In genomic region chr11:119151073-119151607, GRCm38 (mm10) we compare ENCODE assay signal across 20 mouse cellular contexts.
DNase-seq lines count a peak whose midpoint lies in the region; ATAC-seq lines count a peak whose summit lies in the region.
"Had no signal": no experiment of that assay in that cellular context is flagged by ENCODE, and none has a peak within 500 bp of the region (broad histone marks: within the 10 kb centered on the region; RNA-seq: fewer than 3 reads in every experiment).

No protein-coding gene starts in this region.

- H3K4me2 ChIP-seq in forebrain, embryonic 12.5 days, result no peak overlapping the region
- H3K4me2 ChIP-seq in forebrain, embryonic 16.5 days (ENCODE audit: low read length), result no peak overlapping the region
- no peak overlapping the region for H3K4me2 ChIP-seq in midbrain, embryonic 14.5 days (ENCODE audit: low read length)
- H3K4me2 ChIP-seq in hindbrain, embryonic 13.5 days, result no peak overlapping the region
- H3K4me2 ChIP-seq in neural tube, embryonic 12.5 days (replicated peaks), result no peak overlapping the region
- H3K4me2 ChIP-seq: embryonic facial prominence, embryonic 13.5 days; lung, embryonic 14.5 days had no signal

- no peak for DNase-seq in midbrain, embryonic 14.5 days
- DNase-seq in midbrain, embryonic 10.5 days (ENCODE audit: low spot score), result no peak
- no peak for DNase-seq in lung, adult 18-20 months
- DNase-seq in kidney, postnatal 25 days, result no peak
- DNase-seq: adrenal gland, adult 2 months; cerebellum, adult 18-20 months; gastrocnemius, adult 2 months; heart, adult 18-20 months; heart, postnatal 10 days; kidney, adult 18-20 months; kidney, postnatal 4 days; liver; lung, embryonic 14.5 days; thymus, postnatal 14 days had no signal

- no peak overlapping the region for H3K4me3 ChIP-seq in forebrain, embryonic 12.5 days (replicated peaks)
- H3K4me3 ChIP-seq in forebrain, embryonic 16.5 days (replicated peaks; ENCODE audit: low read length), result no peak overlapping the region
- no peak overlapping the region for H3K4me3 ChIP-seq in midbrain, embryonic 14.5 days (replicated peaks; ENCODE audit: low read depth, low read length)
- no peak overlapping the region for H3K4me3 ChIP-seq in midbrain, embryonic 10.5 days
- no peak overlapping the region for H3K4me3 ChIP-seq in hindbrain, embryonic 13.5 days
- H3K4me3 ChIP-seq in neural tube, embryonic 12.5 days, result no peak overlapping the region
- H3K4me3 ChIP-seq: embryonic facial prominence, embryonic 13.5 days; gastrocnemius, adult 2 months had no signal

- peaks cover 88% of the 10 kb centered on the region for H3K36me3 ChIP-seq in forebrain, embryonic 12.5 days (replicated peaks)
- H3K36me3 ChIP-seq in forebrain, embryonic 16.5 days (ENCODE audit: control insufficient read depth, insufficient read depth), result peaks cover 20% of the 10 kb centered on the region
- H3K36me3 ChIP-seq in midbrain, embryonic 14.5 days (ENCODE audit: control insufficient read depth, insufficient read depth, low read length), result peaks cover 74% of the 10 kb centered on the region
- peaks cover 94% of the 10 kb centered on the region for H3K36me3 ChIP-seq in midbrain, embryonic 10.5 days
- H3K36me3 ChIP-seq in hindbrain, embryonic 13.5 days, result peaks cover 87% of the 10 kb centered on the region
- H3K36me3 ChIP-seq in neural tube, embryonic 12.5 days, result peaks cover 72% of the 10 kb centered on the region

- H3K27me3 ChIP-seq in forebrain, embryonic 12.5 days, result peaks cover 9% of the 10 kb centered on the region
- no peaks in the 10 kb centered on the region for H3K27me3 ChIP-seq in forebrain, embryonic 16.5 days (replicated peaks; ENCODE audit: control insufficient read depth, insufficient read depth, low read length)
- no peaks in the 10 kb centered on the region for H3K27me3 ChIP-seq in midbrain, embryonic 14.5 days (ENCODE audit: control insufficient read depth, insufficient read depth, low read length)
- H3K27me3 ChIP-seq in midbrain, embryonic 10.5 days (ENCODE audit: low read depth, poor library complexity, severe bottlenecking), result peaks cover 17% of the 10 kb centered on the region
- peaks cover 11% of the 10 kb centered on the region for H3K27me3 ChIP-seq in hindbrain, embryonic 13.5 days
- peaks cover 6% of the 10 kb centered on the region for H3K27me3 ChIP-seq in neural tube, embryonic 12.5 days (replicated peaks)

- no peak for ATAC-seq in forebrain, embryonic 12.5 days (ENCODE audit: low FRiP score)
- ATAC-seq in forebrain, embryonic 16.5 days, result no peak
- ATAC-seq in midbrain, embryonic 14.5 days (ENCODE audit: low FRiP score, low TSS enrichment), result no peak
- ATAC-seq in hindbrain, embryonic 13.5 days (ENCODE audit: low FRiP score), result no peak
- no peak for ATAC-seq in neural tube, embryonic 12.5 days (ENCODE audit: low FRiP score, low read depth)
- ATAC-seq: forebrain, embryonic 14.5 days had no signal

- H3K4me1 ChIP-seq in forebrain, embryonic 12.5 days, result peaks cover 24% of the 10 kb centered on the region
- peaks cover 6% of the 10 kb centered on the region for H3K4me1 ChIP-seq in forebrain, embryonic 16.5 days (replicated peaks; ENCODE audit: control insufficient read depth, insufficient read depth, low read length)
- H3K4me1 ChIP-seq in midbrain, embryonic 14.5 days (ENCODE audit: control insufficient read depth, insufficient read depth, low read length), result peaks cover 3% of the 10 kb centered on the region; the same call in 1 of the 2 replicates
- H3K4me1 ChIP-seq in midbrain, embryonic 10.5 days, result peaks cover 34% of the 10 kb centered on the region
- H3K4me1 ChIP-seq in hindbrain, embryonic 13.5 days (replicated peaks), result peaks cover 34% of the 10 kb centered on the region
- peaks cover 31% of the 10 kb centered on the region for H3K4me1 ChIP-seq in neural tube, embryonic 12.5 days

- no peaks in the 10 kb centered on the region for H3K9me3 ChIP-seq in forebrain, embryonic 12.5 days
- H3K9me3 ChIP-seq in forebrain, embryonic 16.5 days (ENCODE audit: control insufficient read depth, low read length), result no peaks in the 10 kb centered on the region
- H3K9me3 ChIP-seq in midbrain, embryonic 14.5 days (ENCODE audit: control insufficient read depth, low read length), result no peaks in the 10 kb centered on the region
- H3K9me3 ChIP-seq in midbrain, embryonic 10.5 days (replicated peaks), result no peaks in the 10 kb centered on the region
- no peaks in the 10 kb centered on the region for H3K9me3 ChIP-seq in hindbrain, embryonic 13.5 days
- H3K9me3 ChIP-seq in neural tube, embryonic 12.5 days, result no peaks in the 10 kb centered on the region
- H3K9me3 ChIP-seq: embryonic facial prominence, embryonic 13.5 days had no signal

- peak overlapping the region; percentile 63 for H3K27ac ChIP-seq in forebrain, embryonic 12.5 days
- H3K27ac ChIP-seq in forebrain, embryonic 16.5 days (ENCODE audit: low read length), result no peak overlapping the region
- H3K27ac ChIP-seq in midbrain, embryonic 14.5 days (replicated peaks; ENCODE audit: low read depth, low read length), result peak overlapping the region; percentile 61
- H3K27ac ChIP-seq in midbrain, embryonic 10.5 days (replicated peaks), result no peak overlapping the region
- H3K27ac ChIP-seq in hindbrain, embryonic 13.5 days, result peak overlapping the region; percentile 82
- H3K27ac ChIP-seq in neural tube, embryonic 12.5 days, result peak overlapping the region; percentile 39; the same call in 1 of the 2 replicates
- H3K27ac ChIP-seq: embryonic facial prominence, embryonic 13.5 days; gastrocnemius, adult 2 months had no signal

- H3K9ac ChIP-seq in forebrain, embryonic 12.5 days, result no peak overlapping the region
- H3K9ac ChIP-seq in forebrain, embryonic 16.5 days (replicated peaks; ENCODE audit: low read depth, low read length), result no peak overlapping the region
- no peak overlapping the region for H3K9ac ChIP-seq in midbrain, embryonic 14.5 days (replicated peaks; ENCODE audit: low read length)
- H3K9ac ChIP-seq in hindbrain, embryonic 13.5 days, result peak overlapping the region; percentile 19
- H3K9ac ChIP-seq in neural tube, embryonic 12.5 days, result no peak overlapping the region
- H3K9ac ChIP-seq: lung, embryonic 14.5 days had no signal

- WGBS in forebrain, embryonic 12.5 days, result 92% methylated on average over 10 of the region's 10 CpGs
- WGBS in forebrain, embryonic 16.5 days, result 89% methylated on average over 10 of the region's 10 CpGs
- 88% methylated on average over 10 of the region's 10 CpGs for WGBS in midbrain, embryonic 14.5 days
- 94% methylated on average over 10 of the region's 10 CpGs for WGBS in midbrain, embryonic 10.5 days
- WGBS in hindbrain, embryonic 13.5 days, result 83% methylated on average over 10 of the region's 10 CpGs
- 91% methylated on average over 10 of the region's 10 CpGs for WGBS in neural tube, embryonic 12.5 days

Comparison
In these comparisons a context has a peak if more than half of its experiments do, and no peak if none do; other contexts are left out.
1. H3K27ac ChIP-seq: peak in forebrain, embryonic 12.5 days (single experiment), midbrain, embryonic 14.5 days (single experiment), hindbrain, embryonic 13.5 days (single experiment) and neural tube, embryonic 12.5 days (single experiment); none in forebrain, embryonic 16.5 days (single experiment) and midbrain, embryonic 10.5 days (single experiment).